Mouse (Mus musculus): ENCODE data around the gene Clic3.

Gene Clic3

GRCm38 (mm10) chr2:25480541-25480940 is 23.9 kb downstream of the Clic3 start:
- no peak for DNase-seq (ENCODE audit: low read depth)

- no peak for DNase-seq (ENCODE audit: low read depth)
Measured at GRCm38 (mm10) chr2:25482969-25483368, 26.3 kb downstream of the Clic3 start.

GRCm38 (mm10) chr2:25484901-25485647 is 28.4 kb downstream of the Clic3 start:
- DNase-seq (ENCODE audit: low read depth), result no peak

- no peak for DNase-seq (ENCODE audit: low read depth)
Measured at GRCm38 (mm10) chr2:25487965-25488670, 31.5 kb downstream of the Clic3 start.

- no peak for DNase-seq (ENCODE audit: low read depth)
Measured at GRCm38 (mm10) chr2:25488671-25489068, 32.0 kb downstream of the Clic3 start.

- DNase-seq (ENCODE audit: low read depth), result no peak
Measured at GRCm38 (mm10) chr2:25492988-25493387, 36.4 kb downstream of the Clic3 start.

GRCm38 (mm10) chr2:25493476-25493961 is 36.9 kb downstream of the Clic3 start, which contains the start of gene Lcn12:
Gene Lcn12, minus strand, starts transcription at chr2:25493911.
- DNase-seq (ENCODE audit: low read depth), result no peak

- DNase-seq (ENCODE audit: low read depth), result peak; percentile 31
Measured at GRCm38 (mm10) chr2:25496462-25496861, 39.8 kb downstream of the Clic3 start.

GRCm38 (mm10) chr2:25497846-25498575 is 41.4 kb downstream of the Clic3 start:
- no peak for DNase-seq (ENCODE audit: low read depth)

- DNase-seq (ENCODE audit: low read depth), result no peak
Measured at GRCm38 (mm10) chr2:25498622-25499478, 42.2 kb downstream of the Clic3 start.

- DNase-seq (ENCODE audit: low read depth), result no peak
Measured at GRCm38 (mm10) chr2:25500071-25500575, 43.5 kb downstream of the Clic3 start.

GRCm38 (mm10) chr2:25500576-25501405 is 44.2 kb downstream of the Clic3 start, which contains the start of gene Fbxw5:
Gene Fbxw5, plus strand, starts transcription at chr2:25500750.
- peak; percentile 68 for DNase-seq (ENCODE audit: low read depth)

GRCm38 (mm10) chr2:25501593-25502486 is 45.2 kb downstream of the Clic3 start, which contains the start of gene C8g:
Gene C8g, minus strand, starts transcription at chr2:25501719.
- no peak for DNase-seq (ENCODE audit: low read depth)

- no peak for DNase-seq (ENCODE audit: low read depth)
Measured at GRCm38 (mm10) chr2:25502726-25503125, 46.1 kb downstream of the Clic3 start.

- no peak for DNase-seq (ENCODE audit: low read depth)
Measured at GRCm38 (mm10) chr2:25504538-25504937, 47.9 kb downstream of the Clic3 start.

- no peak for DNase-seq (ENCODE audit: low read depth)
Measured at GRCm38 (mm10) chr2:25505000-25505399, 48.4 kb downstream of the Clic3 start.

GRCm38 (mm10) chr2:25505860-25506259 is 49.2 kb downstream of the Clic3 start:
- DNase-seq (ENCODE audit: low read depth), result no peak

GRCm38 (mm10) chr2:25506964-25507363 is 50.3 kb downstream of the Clic3 start:
- no peak for DNase-seq (ENCODE audit: low read depth)

Measured in fibroblast of lung, adult 2 months (primary cell).